Mouse (Mus musculus) gastrocnemius, adult 18-20 months (tissue): ENCODE measurements at regions not wholly inside any gene's neighbourhood (a gene's known extent, or its start where the extent isn't known, plus 50 kb on each side); places are given as distances from the start of the nearest gene placed in this dataset.

Source experiments
- DNase-seq: peaks from one replicate; pipeline ENCODE4 v3.0.0; 2021; ENCODE audit warnings: low spot score

DNA sequence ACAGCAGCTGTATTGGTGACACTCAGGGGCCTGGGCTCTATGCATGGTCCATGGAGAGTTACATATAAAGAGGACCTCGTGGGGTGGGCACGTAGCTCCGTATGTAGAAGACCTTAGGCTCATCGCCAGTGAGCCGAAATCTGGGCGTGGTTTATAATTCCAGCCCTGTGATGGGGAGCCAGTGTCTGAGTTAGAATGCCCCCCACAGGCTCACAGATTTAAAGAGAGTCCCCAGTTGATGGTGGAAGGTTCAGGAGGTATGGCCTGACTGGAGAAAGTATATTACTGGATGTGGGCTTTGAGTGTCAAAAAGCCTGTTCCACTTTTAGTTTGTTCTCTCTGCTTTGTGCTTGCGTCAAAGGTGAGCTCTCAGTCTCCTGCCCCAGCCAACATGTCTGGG is 54.8 kb downstream of the 1700122O11Rik start:
- DNase-seq: no peak

DNA sequence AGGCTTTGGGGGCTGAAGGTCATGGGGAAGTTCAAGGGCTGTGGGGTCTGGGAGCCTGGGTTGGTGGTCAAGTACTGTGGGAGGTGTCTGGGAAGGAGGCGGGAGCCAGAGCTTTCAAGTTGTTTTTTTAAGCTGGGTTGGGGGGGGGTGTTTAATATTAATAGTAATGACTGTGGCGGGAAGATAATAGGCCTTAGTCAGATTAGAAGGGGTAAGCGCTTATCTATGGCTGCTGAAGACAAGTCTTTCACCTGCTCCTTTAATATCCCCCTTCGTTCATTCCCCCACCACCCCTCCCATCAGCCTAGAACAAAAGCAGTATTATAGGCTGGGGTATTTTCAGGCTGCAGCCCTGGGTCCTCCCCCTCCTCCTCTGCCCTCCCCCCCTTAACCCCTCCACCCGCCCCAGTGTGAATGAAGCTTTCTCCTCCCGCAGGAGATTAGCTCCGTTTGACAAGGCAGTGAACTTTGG is 56.5 kb downstream of the 1700122O11Rik start:
- DNase-seq: no peak

DNA sequence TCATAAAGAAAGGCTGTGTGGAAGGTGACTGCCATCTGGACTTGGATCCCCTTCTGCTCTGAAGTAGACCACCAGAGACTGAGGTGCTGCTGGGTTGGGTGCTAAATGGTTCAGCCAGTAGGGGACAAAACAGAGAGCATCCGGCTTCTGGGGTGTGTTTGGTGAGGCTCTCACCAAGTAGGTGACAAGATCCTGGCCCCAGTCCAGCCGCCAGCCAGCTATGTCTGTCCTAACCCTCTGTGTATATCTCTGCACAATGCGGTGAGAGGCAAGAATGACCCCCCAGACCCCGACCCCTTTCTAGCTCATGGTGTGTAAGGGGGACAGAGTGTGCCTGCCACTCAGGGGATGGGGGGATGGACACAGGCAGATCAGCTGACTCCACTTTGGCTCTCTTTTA is 54.8 kb upstream of the Foxp4 start:
- no peak for DNase-seq

DNA sequence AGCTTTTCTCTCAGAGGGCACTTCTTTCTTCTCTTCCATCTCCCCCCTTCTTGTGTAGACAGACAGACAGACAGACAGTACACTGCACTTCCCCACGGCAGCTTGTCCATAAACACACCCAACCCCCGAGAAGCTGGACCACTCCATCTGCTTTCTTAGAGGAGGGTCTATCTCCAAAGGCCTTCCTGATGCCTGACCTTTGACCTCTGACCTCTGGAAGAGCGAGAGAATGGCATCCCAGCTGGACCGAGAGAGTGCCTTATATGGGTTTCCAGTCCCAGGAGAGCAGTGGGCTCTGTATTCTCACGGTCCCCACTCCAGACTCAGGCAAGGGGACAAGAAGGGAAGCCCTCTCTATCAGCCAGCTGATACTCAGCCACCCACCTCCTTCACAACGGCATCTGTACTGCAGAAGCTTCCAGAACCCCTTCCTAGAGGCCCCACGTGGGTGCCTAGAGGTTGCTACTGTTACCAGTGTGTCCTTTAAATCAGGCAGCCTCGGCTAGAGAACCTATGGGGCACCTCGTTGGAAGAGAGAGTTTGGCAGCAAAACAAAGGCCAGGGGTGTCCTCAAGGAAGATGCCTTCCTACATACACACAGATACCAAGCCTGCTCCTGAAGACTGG is 54.1 kb upstream of the Foxp4 start:
- no peak for DNase-seq

DNA sequence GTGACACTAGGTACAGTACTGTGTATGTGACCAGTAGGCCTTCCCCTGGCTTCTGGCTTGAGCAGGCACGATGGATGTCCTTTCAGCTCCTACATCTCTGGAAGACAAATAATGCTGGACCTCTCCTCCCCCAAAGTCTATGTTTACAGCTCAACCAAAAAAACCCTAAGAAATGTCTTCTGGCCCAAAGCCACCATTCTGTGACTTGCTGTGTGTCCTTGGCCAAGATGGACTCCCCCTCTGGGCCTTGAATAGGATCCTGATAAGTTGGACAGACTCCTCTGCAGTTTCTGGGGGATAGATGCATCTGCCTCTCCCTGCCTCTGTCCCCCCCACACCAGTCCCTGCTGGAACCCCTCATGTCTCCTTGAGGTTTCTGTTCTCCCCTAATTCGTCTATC is 53.6 kb upstream of the Foxp4 start:
- no peak for DNase-seq

DNA sequence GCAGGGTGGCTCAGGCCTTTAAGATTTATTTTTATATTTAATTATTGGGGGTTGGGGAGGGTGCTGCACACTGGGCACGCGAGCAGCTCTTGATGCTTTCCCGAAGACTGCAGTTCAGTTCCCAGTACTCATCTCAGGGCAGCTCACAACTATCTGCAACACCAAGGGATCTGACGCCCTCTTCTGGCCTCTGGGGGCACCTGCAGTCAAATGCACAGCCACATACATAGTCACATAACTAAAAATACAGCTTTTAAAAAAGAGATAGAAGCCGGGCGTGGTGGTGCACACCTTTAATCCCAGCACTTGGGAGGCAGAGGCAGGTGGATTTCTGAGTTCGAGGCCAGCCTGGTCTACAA is 52.5 kb upstream of the Foxp4 start:
- no peak for DNase-seq

DNA sequence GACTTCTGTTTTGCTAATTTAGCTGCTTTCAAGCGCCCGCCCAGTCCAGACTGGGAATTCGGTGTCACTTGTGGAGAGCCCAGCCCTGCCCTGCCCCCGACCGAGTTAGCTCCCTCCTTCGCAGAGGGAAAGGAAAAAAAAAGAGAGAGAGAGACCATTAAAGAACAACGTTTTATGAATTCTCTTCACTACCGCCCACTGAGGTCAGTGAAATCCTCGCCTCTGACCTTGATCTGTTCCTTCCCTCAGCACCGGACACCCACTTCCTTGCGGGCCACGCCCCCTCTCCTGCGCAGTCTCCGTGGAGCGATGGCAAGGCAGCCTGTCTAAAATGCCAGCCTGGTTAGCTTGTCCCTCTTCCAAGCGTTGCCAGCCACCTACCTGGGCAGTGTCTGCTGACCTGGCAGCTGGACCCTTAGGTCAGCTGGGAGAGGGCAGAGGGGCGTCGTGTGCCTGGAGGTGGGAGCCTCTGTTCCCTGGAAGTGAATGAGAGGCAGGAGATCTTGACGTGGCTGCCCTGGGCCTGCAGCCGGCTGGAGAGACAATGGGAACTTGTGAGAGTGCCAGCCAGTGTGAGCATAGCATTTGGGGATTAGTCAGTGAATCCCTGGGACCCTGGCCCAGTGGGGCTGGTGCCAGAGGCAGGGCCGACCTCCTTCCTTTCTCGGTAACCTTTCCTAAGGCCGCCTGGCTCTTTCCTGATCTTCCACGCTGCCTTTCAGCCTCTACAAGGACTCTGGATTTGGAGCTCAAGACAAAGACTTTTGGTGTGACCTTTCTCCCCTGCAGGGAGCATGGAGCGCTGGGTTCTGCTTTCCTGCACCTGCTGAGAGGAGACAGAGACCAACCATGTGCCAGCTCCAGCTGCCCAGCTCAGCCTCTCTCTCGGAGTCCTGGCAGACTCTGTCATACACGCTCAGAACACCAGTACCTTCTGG is 51.9 kb upstream of the Foxp4 start:
- peak; percentile 60 for DNase-seq

DNA sequence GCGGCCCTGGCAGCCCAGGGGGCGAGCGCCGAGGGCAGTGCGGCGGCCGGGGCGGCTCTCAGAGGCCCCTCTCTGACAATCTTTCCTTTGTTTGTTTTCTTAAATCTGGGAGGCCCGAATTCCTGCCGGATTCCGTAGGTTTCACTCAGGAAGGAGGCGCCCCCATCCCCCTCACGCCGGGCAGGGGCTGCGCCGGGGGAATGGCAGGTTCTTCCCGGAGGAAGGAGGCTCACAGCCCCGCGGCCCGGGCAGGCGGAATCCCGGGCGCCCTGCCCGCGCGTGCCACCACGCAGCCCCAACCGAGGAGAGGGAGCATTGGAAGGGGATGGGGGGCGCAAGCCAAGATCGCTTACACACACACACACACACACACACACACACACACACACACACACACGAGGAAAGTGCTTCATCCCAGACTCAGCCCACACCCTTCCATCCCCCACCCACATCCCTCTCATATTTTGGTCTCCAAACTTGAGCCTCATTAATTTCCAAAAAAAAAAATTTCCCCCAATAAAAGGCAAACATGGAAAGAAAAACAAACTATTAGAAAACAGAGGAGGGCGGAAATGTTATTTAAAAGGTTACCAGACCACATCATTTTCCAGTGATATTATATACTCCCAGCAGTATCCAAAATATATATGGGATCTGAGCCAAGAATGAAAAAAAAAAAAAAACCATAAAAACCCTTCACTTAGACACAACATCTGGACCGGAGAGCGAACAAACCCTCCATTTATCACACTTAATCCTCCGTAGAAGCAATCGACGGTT is 51.0 kb upstream of the Foxp4 start:
- peak; percentile 5 for DNase-seq

DNA sequence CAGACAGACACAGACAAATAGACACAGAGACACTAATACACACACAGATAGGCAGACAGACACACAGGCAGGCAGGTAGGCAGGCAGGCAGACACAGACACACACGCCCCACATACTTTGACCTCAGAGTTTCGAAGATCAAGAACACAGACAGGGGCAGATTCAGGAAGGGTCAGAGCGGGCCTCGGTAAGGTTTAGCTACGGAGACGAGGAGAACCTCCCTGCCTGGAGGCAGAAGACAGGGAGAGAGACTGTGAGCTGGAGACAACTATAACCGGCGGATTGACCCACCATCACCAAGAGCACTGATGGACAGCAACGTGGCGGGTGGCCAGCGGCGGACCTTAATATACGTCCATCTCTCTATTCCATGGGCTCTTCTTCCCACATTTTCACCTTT is 50.1 kb upstream of the Foxp4 start:
- no peak for DNase-seq
